Mouse (Mus musculus): ENCODE measurements around the gene Gphb5. TPM values are rescaled to one million over a fixed set of nuclear protein-coding genes. Genes with fewer than 3 reads are reported as not detected.

Gphb5 gene
- polyA plus RNA-seq, 1 experiment: not detected

DNA sequence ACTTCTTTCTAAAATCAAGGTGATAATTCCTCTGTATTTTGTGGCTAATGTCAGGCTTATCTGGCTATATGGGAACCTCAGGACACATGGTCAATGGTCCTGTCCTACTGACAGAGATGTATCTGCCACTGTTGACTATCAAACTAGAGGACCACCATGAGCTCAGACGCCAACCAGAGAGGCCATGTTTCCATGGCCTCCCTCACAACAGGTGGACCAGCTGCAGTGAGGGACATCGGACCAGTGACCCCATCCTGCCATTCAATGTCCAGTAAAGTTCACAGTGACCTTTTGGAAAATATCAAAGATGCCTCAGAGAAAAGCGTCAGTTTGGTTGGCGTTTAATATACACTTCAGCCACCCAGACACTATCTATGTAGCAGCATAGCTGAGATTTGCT lies 52.2 kb downstream of the Gphb5 start:
- no peaks in the 10 kb centered on the region for H3K36me3 ChIP-seq (ENCODE audit: control insufficient read depth, insufficient read depth, low read length, poor library complexity, severe bottlenecking)
- H3K4me1 ChIP-seq (ENCODE audit: control insufficient read depth, insufficient read depth, low read length): no peaks in the 10 kb centered on the region
- no peak overlapping the region for H3K4me3 ChIP-seq (ENCODE audit: low read depth, low read length)
- H3K9ac ChIP-seq (ENCODE audit: low read depth, poor library complexity, severe bottlenecking): no peak overlapping the region
- no peaks in the 10 kb centered on the region for H3K27me3 ChIP-seq (ENCODE audit: control insufficient read depth, insufficient read depth, low read length, poor library complexity, severe bottlenecking)
- TF ChIP-seq EP300 (IDR thresholded peaks at IDR 0.05; ENCODE audit: insufficient read depth, low read depth, low read length) (no peak), POLR2A (IDR thresholded peaks at IDR 0.05; ENCODE audit: insufficient read depth, low read length) (no peak), CTCF (IDR thresholded peaks at IDR 0.05; ENCODE audit: low read depth, low read length) (no peak)
- no peaks in the 10 kb centered on the region; the same call in 1 of the 2 replicates for H3K9me3 ChIP-seq (replicated peaks; ENCODE audit: control insufficient read depth, insufficient read depth, low read length, poor library complexity, severe bottlenecking)
- H3K27ac ChIP-seq (ENCODE audit: insufficient read depth, low read length): no peak overlapping the region

DNA sequence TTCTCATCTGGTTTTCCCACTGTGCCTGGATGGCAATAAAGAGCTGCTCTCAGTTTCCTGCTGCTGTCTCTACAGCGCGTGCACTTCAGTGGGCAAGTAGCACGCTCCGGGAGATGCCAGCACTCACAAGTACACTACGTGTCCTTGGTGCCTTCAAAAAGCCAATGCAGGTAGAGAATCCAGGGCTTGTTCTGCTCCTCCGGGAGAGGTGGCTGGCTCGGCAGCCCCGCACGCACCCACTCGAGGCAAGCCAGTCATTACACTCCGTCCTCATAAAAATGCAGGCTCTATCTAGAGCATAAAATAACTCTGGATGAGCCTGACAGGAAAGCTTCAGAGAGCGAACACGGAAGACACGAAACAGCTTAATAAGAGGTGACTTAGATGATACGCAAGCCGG lies 54.1 kb downstream of the Gphb5 start:
- TF ChIP-seq CTCF (IDR thresholded peaks at IDR 0.05; ENCODE audit: low read depth, low read length) (no peak), EP300 (IDR thresholded peaks at IDR 0.05; ENCODE audit: insufficient read depth, low read depth, low read length) (no peak)
- no peaks in the 10 kb centered on the region for H3K4me1 ChIP-seq (ENCODE audit: control insufficient read depth, insufficient read depth, low read length)

More for the DNA sequence above, 54.1 kb downstream of the Gphb5 start:
- no peak overlapping the region for H3K27ac ChIP-seq (ENCODE audit: insufficient read depth, low read length)
- no peak overlapping the region for H3K4me3 ChIP-seq (ENCODE audit: low read depth, low read length)
- H3K9me3 ChIP-seq (replicated peaks; ENCODE audit: control insufficient read depth, insufficient read depth, low read length, poor library complexity, severe bottlenecking): no peaks in the 10 kb centered on the region; the same call in 1 of the 2 replicates
- no peak overlapping the region for H3K9ac ChIP-seq (ENCODE audit: low read depth, poor library complexity, severe bottlenecking)
- no peaks in the 10 kb centered on the region for H3K36me3 ChIP-seq (ENCODE audit: control insufficient read depth, insufficient read depth, low read length, poor library complexity, severe bottlenecking)
- H3K27me3 ChIP-seq (ENCODE audit: control insufficient read depth, insufficient read depth, low read length, poor library complexity, severe bottlenecking): no peaks in the 10 kb centered on the region

Other genes with a start within 250 kb of the Gphb5 start
- gene Kcnh5, start 239.4 kb downstream of the Gphb5 start, polyA plus RNA-seq (2011; ENCODE audit: insufficient read depth, insufficient read length, low read depth, missing spikeins): not detected in 2 replicates
- gene Rhoj, start 108.5 kb downstream of the Gphb5 start, polyA plus RNA-seq (2011; ENCODE audit: insufficient read depth, insufficient read length, low read depth, missing spikeins): not detected in 2 replicates
- gene Ppp2r5e, start 179.5 kb upstream of the Gphb5 start, polyA plus RNA-seq (2011; ENCODE audit: insufficient read depth, insufficient read length, low read depth, missing spikeins): 51.0 and 52.6 TPM in 2 replicates

Data from ES-Bruce4 (cell line).